18 mouse cellular contexts compared by ENCODE assay signal in the genomic region with DNA sequence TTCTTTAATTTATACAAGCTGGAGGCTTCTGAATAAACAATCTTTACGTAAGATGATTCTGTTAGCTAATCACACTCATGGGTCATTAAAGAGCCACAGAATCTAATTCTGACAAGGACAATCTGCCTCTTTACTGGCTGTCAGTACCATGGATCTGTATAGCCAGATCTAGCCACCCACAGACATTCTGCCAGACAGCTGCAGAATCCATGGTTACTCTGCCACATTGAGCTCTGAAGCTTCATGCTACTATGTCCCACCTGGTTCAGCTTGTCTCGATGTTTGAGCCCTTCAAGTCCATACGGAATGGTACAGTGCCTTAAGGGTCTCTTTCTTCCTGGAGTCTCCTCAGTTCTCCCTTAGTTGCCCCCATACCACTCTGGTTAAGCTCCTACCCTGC. TPM values are rescaled to one million over a fixed set of nuclear protein-coding genes. Genes with fewer than 3 reads are reported as not detected.
A peak's percentile ranks its signal among the peaks of the same experiment; 100 is the strongest.
DNase-seq lines count a peak whose midpoint lies in the region; ATAC-seq and TF ChIP-seq lines count a peak whose summit lies in the region.
"Had no signal": no experiment of that assay in that cellular context is flagged by ENCODE, and none has a peak within 500 bp of the region (broad histone marks: within the 10 kb centered on the region; RNA-seq: fewer than 3 reads in every experiment).

No protein-coding gene starts in this region.

- H3K4me1 ChIP-seq in hindbrain, embryonic 16.5 days (ENCODE audit: control insufficient read depth, insufficient read depth, low read depth, low read length): no peaks in the 10 kb centered on the region
- H3K4me1 ChIP-seq: embryonic facial prominence, embryonic 12.5 days; heart, embryonic 10.5 days had no signal

- H3K4me3 ChIP-seq in layer of hippocampus, adult 2 months: no peak overlapping the region
- H3K4me3 ChIP-seq in hindbrain, embryonic 16.5 days (ENCODE audit: low read length): no peak overlapping the region
- H3K4me3 ChIP-seq: embryonic facial prominence, embryonic 12.5 days; heart, embryonic 10.5 days had no signal

- H3K27ac ChIP-seq in layer of hippocampus, adult 2 months: peak overlapping the region; percentile 86
- H3K27ac ChIP-seq in hindbrain, embryonic 16.5 days (ENCODE audit: low read depth, low read length): no peak overlapping the region
- H3K27ac ChIP-seq: embryonic facial prominence, embryonic 12.5 days; heart, embryonic 10.5 days; hindbrain, embryonic 14.5 days had no signal

- H3K36me3 ChIP-seq in hindbrain, embryonic 16.5 days (ENCODE audit: control insufficient read depth, insufficient read depth, low read length): no peaks in the 10 kb centered on the region
- H3K36me3 ChIP-seq: embryonic facial prominence, embryonic 12.5 days; heart, embryonic 10.5 days had no signal

- H3K4me2 ChIP-seq in hindbrain, embryonic 16.5 days (ENCODE audit: low read length): no peak overlapping the region
- H3K4me2 ChIP-seq: embryonic facial prominence, embryonic 12.5 days; hindbrain, embryonic 14.5 days had no signal

- no peak for ATAC-seq in hindbrain, embryonic 16.5 days
- ATAC-seq: forebrain, embryonic 16.5 days had no signal

- no peaks in the 10 kb centered on the region for H3K9me3 ChIP-seq in hindbrain, embryonic 16.5 days (ENCODE audit: control insufficient read depth, low read length)
- H3K9me3 ChIP-seq: embryonic facial prominence, embryonic 12.5 days; heart, embryonic 10.5 days had no signal

- TF ChIP-seq CTCF in layer of hippocampus, adult 2 months (conservative IDR thresholded peaks at IDR 0.05): no peak

- H3K27me3 ChIP-seq in hindbrain, embryonic 16.5 days (replicated peaks; ENCODE audit: control insufficient read depth, insufficient read depth, low read length): no peaks in the 10 kb centered on the region
- H3K27me3 ChIP-seq: embryonic facial prominence, embryonic 12.5 days had no signal

- H3K9ac ChIP-seq in hindbrain, embryonic 16.5 days (ENCODE audit: low read depth, low read length): no peak overlapping the region
- H3K9ac ChIP-seq: embryonic facial prominence, embryonic 12.5 days; hindbrain, embryonic 14.5 days had no signal

- peak; percentile 19 for DNase-seq in right cerebral cortex, adult 18-20 months
- DNase-seq in right cerebral cortex, postnatal 14 days: no peak
- peak; percentile 75 to 81 for DNase-seq in layer of hippocampus, adult 2 months (ENCODE audit: low spot score in 2 of 2)
- peak; percentile 26 to 36 for DNase-seq in layer of hippocampus, postnatal 10 days (ENCODE audit: low spot score in 2 of 2)
- no peak for DNase-seq in heart, postnatal 4 days
- no peak for DNase-seq in urinary bladder, adult 18-20 months (ENCODE audit: low spot score in 2 of 2)
- DNase-seq: adrenal gland, postnatal 10 days; cerebellum, adult 11-12 months; cerebellum, adult 9-10 months; cerebellum, postnatal 25 days; gastrocnemius, postnatal 36 days; heart, adult 18-20 months; heart, postnatal 10 days had no signal

- WGBS in hindbrain, embryonic 16.5 days: 90% methylated on average over 3 of the region's 3 CpGs

RNA-seq across cellular contexts. Expression of gene Lrrc40, which starts 55.1 kb away (rescaled TPM):
- total RNA-seq in layer of hippocampus, adult 2 months (2021): 10 to 100 TPM; 28.1 to 30.1 TPM
- 10 to 100 TPM; 36.1 to 37.6 TPM for total RNA-seq in layer of hippocampus, postnatal 10 days (2021)
- 10 to 100 TPM; 28.3 to 29.7 TPM for total RNA-seq in heart, postnatal 4 days (2021)
- 45.6 and 52.8 TPM in 2 replicates for polyA plus RNA-seq in hindbrain, embryonic 16.5 days (2015; fragmentation: Nextera tagmentation; extraction: Ambion mirVana)

RNA-seq across cellular contexts. Expression of gene Srsf11, which starts 55.2 kb away (rescaled TPM):
- 100 to 1,000 TPM; 194 to 207 TPM for total RNA-seq in layer of hippocampus, adult 2 months (2021)
- 100 to 1,000 TPM; 175 to 195 TPM for total RNA-seq in layer of hippocampus, postnatal 10 days (2021)
- 10 to 100 TPM; 88.7 to 91.7 TPM for total RNA-seq in heart, postnatal 4 days (2021)
- polyA plus RNA-seq in hindbrain, embryonic 16.5 days (2015; fragmentation: Nextera tagmentation; extraction: Ambion mirVana): 184 and 216 TPM in 2 replicates

Comparison
In these comparisons a context has a peak if more than half of its experiments do, and no peak if none do; other contexts are left out.
1. DNase-seq: peak in right cerebral cortex, adult 18-20 months (single experiment), layer of hippocampus, adult 2 months (2 of 2) and layer of hippocampus, postnatal 10 days (2 of 2); none in right cerebral cortex, postnatal 14 days (single experiment), heart, postnatal 4 days (single experiment) and urinary bladder, adult 18-20 months (0 of 2).